Mouse (Mus musculus) testis, adult 2 months (tissue): ENCODE measurements around the gene Upk1b.

ENCODE experiments used
- CTCF ChIP-seq: fragments of 200-500 bp; IDR thresholded peaks from 2 replicates; pipeline ENCODE4 v1.5.1; 2012; ENCODE audit warnings: low read depth, mild to moderate bottlenecking, inconsistent platforms, low read length, moderate library complexity; ENCODE audit not compliant: control insufficient read depth, insufficient read depth, insufficient replicate concordance
- POLR2A ChIP-seq: fragments of 200-500 bp; IDR thresholded peaks from 2 replicates; pipeline ENCODE4 v1.6.1; 2012; ENCODE audit warnings: low read depth, mild to moderate bottlenecking, inconsistent platforms, low read length, moderate library complexity; ENCODE audit not compliant: control insufficient read depth

DNA sequence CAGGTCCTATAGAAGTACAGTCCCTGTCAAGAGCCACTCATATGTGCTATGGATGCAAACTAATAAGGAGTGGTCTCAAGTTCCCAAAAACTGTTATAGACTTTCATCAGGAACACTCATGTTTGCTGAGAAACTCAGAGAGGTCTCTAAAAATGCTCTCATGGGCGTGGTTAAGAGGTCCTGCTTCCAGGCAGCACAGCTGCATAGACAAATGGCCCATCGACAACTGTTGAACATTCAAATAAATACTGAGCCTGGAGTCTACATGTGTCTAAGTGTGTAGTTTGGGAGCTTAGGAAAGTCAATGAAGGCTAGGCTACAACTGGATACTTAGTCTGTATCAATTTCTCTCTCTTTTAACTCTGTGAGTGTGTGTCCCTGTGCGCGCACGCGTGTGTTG is 29.0 kb downstream of the Upk1b start:
- TF ChIP-seq POLR2A: no peak
- no peak for TF ChIP-seq CTCF
